Mouse (Mus musculus) cerebellum, postnatal 10 days (tissue): ENCODE results near the gene Olfr887.

Source experiments
- DNase-seq, 2 experiments: peaks; one replicate each; pipeline ENCODE4 v3.0.0; 2021; ENCODE audit warnings: mixed read lengths in 2 of 2

Gene Olfr887

GRCm38 (mm10) chr9:38083772-38084171 is at the start of gene Olfr887:
Gene Olfr887 (plus strand): TSS chr9:38084072.
- no peak for DNase-seq

GRCm38 (mm10) chr9:38046255-38046654 is 37.6 kb upstream of the Olfr887 start, which contains the start of gene Olfr884:
Gene Olfr884 (plus strand): TSS chr9:38046555.
- DNase-seq, result no peak

GRCm38 (mm10) chr9:38061022-38061421 is 22.9 kb upstream of the Olfr887 start, which contains the start of gene Olfr885:
Gene Olfr885 (plus strand): TSS chr9:38061322.
- DNase-seq, result no peak

GRCm38 (mm10) chr9:38107828-38108227 is 24.0 kb downstream of the Olfr887 start, which contains the start of gene Olfr888:
Gene Olfr888 (plus strand): TSS chr9:38108128.
- DNase-seq, result no peak

- DNase-seq, result no peak
These were observed 31.0 kb downstream of the Olfr887 start, which contains the start of gene Olfr889 for GRCm38 (mm10) chr9:38114898-38115297. Gene Olfr889 (plus strand): TSS chr9:38115198.
